Comparison of ENCODE assay signal across 16 mouse cellular contexts in genomic region chr8:90490734-90491441, GRCm38 (mm10).
DNase-seq lines count a peak whose midpoint lies in the region; ATAC-seq and TF ChIP-seq lines count a peak whose summit lies in the region.
"Had no signal": no experiment of that assay in that cellular context is flagged by ENCODE, and none has a peak within 500 bp of the region (broad histone marks: within the 10 kb centered on the region; RNA-seq: fewer than 3 reads in every experiment).

No protein-coding gene starts in this region.

- H3K9ac ChIP-seq in heart, embryonic 12.5 days, result no peak overlapping the region
- no peak overlapping the region for H3K9ac ChIP-seq in midbrain, embryonic 11.5 days (ENCODE audit: low read length)
- H3K9ac ChIP-seq: limb, embryonic 15.5 days; lung, embryonic 15.5 days had no signal

- no peaks in the 10 kb centered on the region for H3K9me3 ChIP-seq in heart, embryonic 12.5 days (replicated peaks)
- H3K9me3 ChIP-seq in midbrain, embryonic 11.5 days (ENCODE audit: control insufficient read depth, low read length), result no peaks in the 10 kb centered on the region
- H3K9me3 ChIP-seq: limb, embryonic 15.5 days; lung, embryonic 15.5 days had no signal

- H3K27ac ChIP-seq in heart, embryonic 12.5 days (ENCODE audit: poor library complexity, severe bottlenecking), result no peak overlapping the region
- no peak overlapping the region for H3K27ac ChIP-seq in testis, adult 2 months (ENCODE audit: control insufficient read depth, insufficient read depth, low read depth, low read length)
- no peak overlapping the region; the same call in 1 of the 2 replicates for H3K27ac ChIP-seq in midbrain, embryonic 11.5 days (ENCODE audit: low read depth, low read length)
- H3K27ac ChIP-seq: limb, embryonic 15.5 days; lung, embryonic 15.5 days had no signal

- no peak for DNase-seq in heart, postnatal 36 days
- DNase-seq in testis, postnatal 14 days (ENCODE audit: low spot score), result no peak
- DNase-seq in midbrain, embryonic 11.5 days (ENCODE audit: low spot score, missing footprints), result peak; percentile 85
- peak; percentile 75 for DNase-seq in retina, postnatal 1 day
- no peak for DNase-seq in kidney, postnatal 14 days
- DNase-seq in urinary bladder, postnatal 10 days (ENCODE audit: low spot score), result no peak
- DNase-seq: cerebellum, adult 9-11 months; gastrocnemius, postnatal 14 days; kidney, adult 11 months; kidney, postnatal 36 days; right cerebral cortex, postnatal 25 days; thymus, postnatal 4 days had no signal

- H3K4me3 ChIP-seq in heart, embryonic 12.5 days, result no peak overlapping the region
- H3K4me3 ChIP-seq in testis, adult 2 months (ENCODE audit: control insufficient read depth, low read depth, low read length), result peak overlapping the region; percentile 80
- no peak overlapping the region for H3K4me3 ChIP-seq in midbrain, embryonic 11.5 days (ENCODE audit: low read depth, low read length)
- H3K4me3 ChIP-seq: limb, embryonic 15.5 days; lung, embryonic 15.5 days had no signal

- intact Hi-C loops in heart, postnatal 36 days (cut with DNase I), result no loop called here

- peaks cover 9% of the 10 kb centered on the region for H3K4me1 ChIP-seq in heart, embryonic 12.5 days (replicated peaks)
- peaks cover 9% of the 10 kb centered on the region for H3K4me1 ChIP-seq in testis, adult 2 months (ENCODE audit: control insufficient read depth, insufficient read depth, low read length)
- peaks cover 17% of the 10 kb centered on the region for H3K4me1 ChIP-seq in midbrain, embryonic 11.5 days (ENCODE audit: control insufficient read depth, insufficient read depth, low read length)
- H3K4me1 ChIP-seq: lung, embryonic 15.5 days had no signal

- 54% methylated on average over 17 of the region's 17 CpGs for WGBS in heart, embryonic 12.5 days
- 63% methylated on average over 17 of the region's 17 CpGs for WGBS in midbrain, embryonic 11.5 days

- H3K4me2 ChIP-seq in heart, embryonic 12.5 days, result peak overlapping the region; percentile 37; the same call in 1 of the 2 replicates
- no peak overlapping the region for H3K4me2 ChIP-seq in midbrain, embryonic 11.5 days
- H3K4me2 ChIP-seq: limb, embryonic 15.5 days; lung, embryonic 15.5 days had no signal

- ATAC-seq in heart, embryonic 12.5 days (ENCODE audit: insufficient number of reproducible peaks, low FRiP score), result no peak
- ATAC-seq in midbrain, embryonic 11.5 days (ENCODE audit: low FRiP score), result no peak

- peak; percentile 30; the same call in 1 of the 2 replicates for TF ChIP-seq POLR2A in testis, adult 2 months (IDR thresholded peaks at IDR 0.05; ENCODE audit: control insufficient read depth, low read depth, low read length)

- H3K36me3 ChIP-seq in heart, embryonic 12.5 days, result no peaks in the 10 kb centered on the region
- no peaks in the 10 kb centered on the region for H3K36me3 ChIP-seq in testis, adult 2 months (ENCODE audit: control insufficient read depth, insufficient read depth, low read length)
- no peaks in the 10 kb centered on the region for H3K36me3 ChIP-seq in midbrain, embryonic 11.5 days (ENCODE audit: control insufficient read depth, insufficient read depth, low read length)
- H3K36me3 ChIP-seq: limb, embryonic 15.5 days; lung, embryonic 15.5 days had no signal

- no peak for TF ChIP-seq CTCF in testis, adult 2 months (IDR thresholded peaks at IDR 0.05; ENCODE audit: control insufficient read depth, insufficient read depth, insufficient replicate concordance, low read depth, low read length)

- no peaks in the 10 kb centered on the region for H3K27me3 ChIP-seq in heart, embryonic 12.5 days (replicated peaks)
- no peaks in the 10 kb centered on the region for H3K27me3 ChIP-seq in testis, adult 2 months (ENCODE audit: control insufficient read depth, insufficient read depth, low read length)
- no peaks in the 10 kb centered on the region for H3K27me3 ChIP-seq in midbrain, embryonic 11.5 days (ENCODE audit: control insufficient read depth, insufficient read depth, low read length)
- H3K27me3 ChIP-seq: limb, embryonic 15.5 days; lung, embryonic 15.5 days had no signal

Comparison
In these comparisons a context has a peak if more than half of its experiments do, and no peak if none do; other contexts are left out.
1. DNase-seq: peak in midbrain, embryonic 11.5 days (single experiment) and retina, postnatal 1 day (single experiment); none in heart, postnatal 36 days (0 of 2), testis, postnatal 14 days (single experiment), kidney, postnatal 14 days (single experiment) and urinary bladder, postnatal 10 days (single experiment).